Mouse (Mus musculus) spleen, embryonic (tissue): Measurements from ENCODE around the gene Snap25.

Source experiments
- CTCF ChIA-PET: fragments of 350-600 bp; sonication (Branson Sonifier 250); formaldehyde crosslinking; loops from one replicate; lab custom pipeline; 2022; lab: Charles Lee

Snap25 gene

DNA sequence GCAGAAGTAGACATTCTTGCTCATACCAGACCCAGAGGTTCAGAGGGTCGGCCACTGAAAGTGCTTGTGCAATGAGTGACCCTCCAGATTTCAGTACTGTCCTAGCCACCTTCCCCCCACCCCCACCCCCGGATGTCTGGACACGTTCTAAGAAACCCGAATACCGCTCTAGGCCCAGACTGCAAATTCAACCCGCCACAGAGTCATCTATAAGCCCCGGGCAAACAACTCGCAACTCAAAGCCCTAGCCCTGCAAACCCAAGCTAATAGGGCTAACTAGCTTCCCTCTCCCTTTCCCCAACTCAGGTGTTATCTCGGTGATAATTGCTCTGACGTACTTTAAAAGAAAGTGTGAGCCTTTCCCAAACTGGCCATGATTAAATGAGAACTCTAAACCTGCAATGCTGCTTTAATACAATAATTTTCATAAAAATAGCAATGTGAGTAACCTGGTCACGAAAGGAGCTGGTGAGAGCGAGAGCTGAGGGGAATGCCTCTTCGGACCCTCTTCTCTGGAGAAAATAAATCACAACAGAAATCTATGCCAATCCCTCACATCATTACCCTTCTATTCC lies 725 bp upstream of the Snap25 start:
- CTCF ChIA-PET, result interaction anchor here (0.6 kb wide), 1 partner anchor 53 kb away, joined by 11 read pairs; no protein-coding TSS in a partner anchor

DNA sequence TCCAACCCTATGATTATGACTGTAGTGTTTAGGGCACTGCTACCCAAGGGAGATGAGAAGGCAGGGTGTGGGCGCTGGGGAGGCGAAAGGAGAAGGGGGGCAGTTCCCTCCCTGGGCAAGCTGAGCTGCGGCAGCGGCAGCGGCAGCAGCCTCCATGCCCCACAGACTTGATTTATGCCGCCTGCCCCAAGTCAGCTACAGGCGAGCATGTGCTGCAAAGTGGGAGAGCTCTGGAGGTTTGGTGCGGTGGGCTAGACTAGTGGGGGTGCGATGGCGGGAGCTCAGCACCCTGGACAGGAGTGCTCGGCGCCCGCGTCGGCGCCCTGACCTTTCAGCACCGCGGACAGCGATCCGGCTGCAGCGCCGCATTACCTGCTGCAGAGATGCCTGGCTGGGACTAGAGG lies 757 bp downstream of the Snap25 start:
- CTCF ChIA-PET, result no interaction called here

DNA sequence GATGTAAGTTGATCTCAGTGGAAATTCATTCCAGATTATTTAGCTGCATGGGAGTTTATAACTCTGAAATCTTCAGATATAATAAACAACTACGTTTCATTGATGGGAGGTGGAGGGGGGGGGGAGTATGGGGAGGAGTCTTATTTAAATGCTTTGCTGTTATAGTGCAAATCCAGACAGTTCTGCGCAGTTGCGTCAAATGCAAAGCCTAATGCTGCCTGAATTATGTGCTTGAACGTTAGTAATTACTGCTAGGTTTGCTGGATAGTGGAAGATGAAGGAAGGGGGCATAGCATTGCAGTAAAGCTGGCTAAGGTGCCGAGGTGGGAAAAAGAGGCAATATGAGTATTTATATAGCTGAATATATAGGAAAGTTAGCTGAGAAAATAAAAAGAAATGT lies 2.3 kb downstream of the Snap25 start:
- CTCF ChIA-PET, result no interaction called here

DNA sequence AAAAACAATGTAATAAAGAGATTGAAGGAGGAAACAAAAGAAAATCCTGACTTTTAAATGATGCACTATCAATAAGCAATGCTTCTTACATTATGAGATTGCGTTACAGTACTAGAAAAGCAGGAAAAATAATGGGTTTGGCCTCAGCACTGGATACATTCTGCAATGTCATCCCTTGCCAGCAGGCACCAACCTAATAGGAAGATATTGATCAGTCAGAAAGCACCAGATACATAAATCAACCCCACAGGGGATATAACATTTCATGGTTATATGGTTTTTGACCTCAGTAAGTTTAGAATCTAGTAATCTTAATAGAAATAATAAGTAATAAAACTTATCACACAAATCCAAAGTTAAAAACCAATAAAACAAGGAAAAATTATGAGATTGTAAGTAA lies 3.1 kb downstream of the Snap25 start:
- CTCF ChIA-PET, result no interaction called here

DNA sequence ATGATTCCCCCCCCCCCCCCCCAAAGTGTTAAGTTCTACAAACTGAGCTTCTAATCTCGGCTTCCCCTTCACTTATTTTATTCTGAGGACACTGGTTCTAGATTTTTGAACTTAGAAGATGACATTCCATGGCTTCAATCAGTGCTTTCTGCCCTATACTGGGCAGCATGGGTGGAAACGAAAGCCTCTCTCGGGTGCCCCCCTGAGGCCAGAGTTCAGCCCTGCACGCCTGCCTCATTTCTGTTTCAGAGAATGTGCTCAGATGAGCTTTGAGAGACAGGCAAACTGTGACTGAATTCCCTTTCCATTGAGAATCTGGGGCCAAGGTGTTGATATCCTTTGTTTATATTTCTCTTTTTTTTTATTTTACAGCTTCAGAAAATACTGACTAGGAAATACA lies 7.0 kb downstream of the Snap25 start:
- CTCF ChIA-PET, result no interaction called here

DNA sequence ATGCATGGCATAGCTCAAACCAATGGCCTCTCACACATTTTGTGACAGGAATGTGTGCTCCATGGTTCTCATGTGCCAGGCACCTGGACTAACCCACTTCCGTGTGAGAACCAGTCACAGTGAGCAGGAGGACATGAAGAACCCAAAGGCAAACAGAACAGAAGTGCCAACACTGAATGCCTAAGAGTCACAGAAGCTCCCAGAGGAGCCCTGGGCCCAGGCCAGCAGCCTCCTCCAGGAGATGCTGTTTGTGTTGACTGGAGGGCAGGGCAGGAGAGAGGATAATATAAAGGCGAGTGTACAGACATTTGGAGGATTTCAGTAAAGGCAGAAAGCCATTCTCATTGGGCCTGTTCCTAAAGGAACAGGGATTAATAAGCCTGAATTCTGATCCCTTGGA lies 25.0 kb downstream of the Snap25 start:
- CTCF ChIA-PET, result no interaction called here

DNA sequence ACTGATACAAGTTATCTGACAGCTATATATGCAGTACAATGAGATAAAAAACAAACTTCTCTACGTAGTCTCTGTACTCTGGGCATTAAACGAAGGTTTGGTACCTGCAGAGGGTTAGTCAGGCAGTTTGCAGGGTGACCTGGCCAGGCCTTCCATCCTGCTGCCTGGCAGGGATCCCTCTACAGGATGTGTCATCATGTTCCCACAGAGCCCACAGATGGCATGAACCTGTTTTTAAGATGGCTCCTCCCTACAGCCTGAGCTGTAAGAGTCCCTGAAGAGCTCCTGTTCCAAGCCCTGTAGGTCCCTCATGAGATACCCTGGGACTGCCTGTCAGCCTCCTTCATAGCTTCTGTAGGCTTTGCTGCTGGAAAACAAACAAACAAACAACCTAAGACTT lies 29.0 kb downstream of the Snap25 start:
- CTCF ChIA-PET, result no interaction called here

DNA sequence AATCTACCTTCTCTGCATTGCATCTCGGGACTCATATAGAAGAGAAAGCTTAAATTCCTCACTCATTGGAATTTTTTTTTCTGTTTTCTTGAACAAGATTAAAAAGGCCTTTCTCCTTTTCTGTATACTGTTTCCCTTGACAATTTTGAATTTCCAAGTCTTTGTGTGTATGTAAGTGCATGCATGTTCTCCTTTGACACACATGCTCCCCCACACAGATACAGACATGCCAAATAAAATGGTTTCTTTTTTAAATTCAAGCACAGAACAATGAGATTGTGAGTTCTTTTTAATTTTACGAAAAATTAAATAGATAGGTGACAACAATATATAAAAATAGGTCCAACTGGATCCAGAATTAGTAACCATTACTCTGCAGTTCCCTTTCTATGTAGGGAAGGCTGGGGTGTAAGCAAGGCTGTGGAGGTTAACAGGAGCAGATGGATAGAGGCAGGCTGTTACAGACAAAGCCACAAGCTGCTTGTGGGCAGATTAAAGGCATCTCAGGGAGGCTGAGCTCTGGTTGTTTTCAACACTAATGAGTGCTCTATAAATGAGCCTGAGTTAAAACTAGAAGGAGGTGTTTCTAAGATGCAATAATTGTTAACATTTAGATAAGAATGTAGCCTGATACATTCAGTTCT lies 31.6 kb downstream of the Snap25 start:
- CTCF ChIA-PET, result no interaction called here

DNA sequence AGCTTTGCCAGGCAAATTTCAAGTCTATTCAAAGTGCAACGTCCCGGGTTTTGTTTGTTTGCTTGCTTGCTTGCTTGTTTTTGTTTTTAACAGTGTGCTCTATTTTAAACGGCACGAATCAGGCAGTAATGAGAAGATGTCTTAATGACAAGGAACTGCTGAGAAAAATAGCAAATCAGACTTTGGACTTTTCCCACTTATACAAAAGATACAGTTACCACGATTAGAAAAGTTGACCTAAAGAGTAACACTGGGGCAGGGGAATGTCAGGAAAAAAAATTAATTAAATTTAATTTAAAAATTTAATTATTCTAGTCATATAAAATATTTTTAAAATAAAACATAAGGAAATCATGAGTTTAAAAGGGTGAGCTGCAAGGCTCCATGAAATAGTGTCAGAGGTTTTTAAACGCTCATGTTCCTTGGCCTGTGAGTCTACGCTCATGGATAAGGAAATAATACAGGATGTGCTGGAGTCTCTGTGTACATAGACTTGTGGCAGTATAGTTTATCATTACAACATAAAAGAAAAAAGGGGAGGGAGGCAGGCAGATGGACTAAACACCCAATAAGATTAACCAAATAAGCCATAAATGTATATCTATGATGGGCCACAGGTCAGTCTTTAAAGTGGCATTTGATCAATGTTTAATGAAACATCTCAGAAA lies 32.2 kb downstream of the Snap25 start:
- CTCF ChIA-PET, result no interaction called here

DNA sequence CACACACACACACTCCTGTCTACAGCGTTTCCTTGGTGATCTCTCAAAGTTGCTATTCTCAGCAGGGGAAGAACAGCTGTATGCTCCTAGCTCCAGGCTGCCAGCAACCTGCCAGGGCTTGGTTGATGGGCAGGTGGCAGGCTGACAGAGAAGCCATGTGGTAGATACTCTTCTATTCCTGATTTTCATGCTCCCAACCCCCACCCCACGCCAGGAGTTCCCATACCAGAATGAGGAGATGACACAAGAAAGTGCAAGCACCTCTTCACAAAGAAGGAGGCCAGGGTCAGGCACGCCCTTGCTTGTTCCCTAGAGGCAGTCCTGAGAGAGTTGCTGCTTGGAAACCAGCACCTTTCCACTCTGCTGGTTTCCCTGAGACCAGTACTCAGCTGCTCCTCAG lies 40.4 kb downstream of the Snap25 start:
- CTCF ChIA-PET, result no interaction called here

DNA sequence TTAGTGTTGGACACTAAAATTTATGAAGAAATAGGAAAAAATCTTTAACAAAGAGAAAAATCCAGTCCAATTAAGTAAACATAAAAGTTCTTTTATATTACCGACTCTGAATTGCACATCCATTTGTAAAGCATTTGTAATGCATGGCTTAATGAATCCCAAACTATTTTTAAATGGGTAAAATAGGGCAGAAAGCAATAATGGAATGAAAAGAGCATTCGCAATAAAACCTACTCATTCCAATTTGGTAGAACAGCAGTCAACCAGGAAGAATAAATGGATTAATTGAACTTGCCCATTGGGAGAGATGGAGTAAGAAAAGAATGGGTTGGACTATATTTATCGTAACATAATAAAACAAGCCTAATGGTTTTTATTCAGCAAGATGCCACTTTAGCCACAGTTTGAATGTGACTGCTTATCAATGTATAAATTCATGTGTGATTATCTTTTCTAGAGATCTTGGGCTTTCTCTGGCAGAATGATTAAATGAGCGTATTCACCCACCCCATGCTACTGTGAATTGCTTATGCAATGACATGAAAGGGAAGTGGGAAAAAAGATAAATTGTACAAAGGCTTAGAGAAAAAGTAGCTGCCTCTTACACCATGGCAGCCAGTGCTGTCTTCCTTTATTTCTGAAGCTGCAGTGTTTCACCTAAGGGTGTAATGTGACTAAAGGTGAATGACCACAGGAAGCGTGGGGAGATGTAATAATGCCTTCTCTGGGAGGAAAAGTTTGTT lies 45.7 kb downstream of the Snap25 start:
- CTCF ChIA-PET, result no interaction called here

DNA sequence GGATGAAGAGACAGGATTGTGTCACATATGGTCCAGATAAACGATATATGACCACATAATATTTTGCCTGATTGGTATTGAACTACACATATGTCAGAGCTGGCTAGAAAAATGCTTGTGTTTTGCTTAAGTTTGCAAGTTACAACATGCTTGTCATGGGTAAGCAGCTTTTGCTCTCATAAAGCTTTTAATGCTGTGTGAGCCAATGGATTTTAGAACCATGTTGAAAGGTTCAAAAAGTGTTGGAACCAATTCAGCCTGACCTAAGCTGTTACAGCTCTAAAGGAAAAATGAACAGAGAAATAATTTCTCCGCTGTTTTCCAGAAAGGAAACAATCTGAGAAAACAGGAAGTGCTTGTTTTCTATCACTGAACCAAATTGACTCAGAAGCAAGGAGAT lies 64.9 kb downstream of the Snap25 start:
- CTCF ChIA-PET, result no interaction called here

DNA sequence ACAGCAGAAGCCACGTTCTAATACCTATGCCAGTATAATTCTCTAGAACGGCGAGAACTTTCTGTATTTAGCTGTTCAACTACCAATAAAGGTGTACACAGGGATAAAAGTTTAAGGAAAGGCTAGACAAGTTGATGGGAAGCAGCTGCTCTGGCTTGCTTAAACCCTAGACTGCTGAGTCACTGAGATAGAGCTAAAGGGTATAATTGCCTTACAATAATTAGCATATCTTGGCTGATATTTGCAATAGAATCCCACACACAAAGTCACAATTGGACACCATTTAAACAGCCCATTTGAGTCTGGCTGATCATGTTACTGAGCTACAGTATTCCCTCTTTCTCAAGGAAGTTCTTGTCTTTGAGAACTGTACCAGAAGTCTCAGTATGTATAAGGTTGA lies 65.4 kb downstream of the Snap25 start:
- CTCF ChIA-PET, result no interaction called here

DNA sequence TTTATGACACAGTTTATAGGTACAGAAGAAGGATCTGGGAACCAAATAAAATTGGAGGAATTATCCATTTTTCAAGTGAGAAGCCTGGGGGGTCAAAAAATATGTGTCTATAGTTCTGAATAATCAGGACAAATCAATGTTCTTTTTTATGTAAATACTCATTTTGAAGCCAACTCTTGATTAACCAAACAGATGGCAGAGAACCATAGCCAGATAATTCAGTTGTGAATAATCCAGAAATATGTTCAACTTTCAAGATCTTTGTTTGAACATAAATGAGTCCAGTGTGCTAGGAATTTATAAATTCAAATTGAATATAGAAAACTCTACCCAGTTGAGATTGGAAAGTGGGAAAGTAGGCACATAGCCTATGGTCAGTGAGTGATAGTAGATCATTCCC lies 67.0 kb downstream of the Snap25 start:
- CTCF ChIA-PET, result no interaction called here

DNA sequence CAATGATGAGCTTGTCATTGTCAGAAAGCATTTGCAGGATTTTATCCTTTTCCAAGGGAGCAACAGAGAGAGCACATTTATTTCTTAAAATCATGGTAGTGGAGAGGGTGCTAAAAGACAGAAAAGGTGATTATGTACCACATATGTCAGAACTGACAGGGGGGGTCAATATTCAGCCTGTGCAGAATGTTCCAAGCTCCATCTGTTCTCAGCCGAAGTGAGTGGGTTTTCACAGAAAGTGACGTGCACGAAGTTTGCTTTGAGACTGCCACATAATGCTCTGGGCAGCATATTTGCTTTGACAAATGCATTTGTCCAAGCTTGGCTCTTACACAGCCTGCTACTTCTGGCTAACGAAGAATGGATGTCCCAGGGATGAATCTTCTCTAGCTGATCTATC lies 71.1 kb downstream of the Snap25 start:
- CTCF ChIA-PET, result no interaction called here

DNA sequence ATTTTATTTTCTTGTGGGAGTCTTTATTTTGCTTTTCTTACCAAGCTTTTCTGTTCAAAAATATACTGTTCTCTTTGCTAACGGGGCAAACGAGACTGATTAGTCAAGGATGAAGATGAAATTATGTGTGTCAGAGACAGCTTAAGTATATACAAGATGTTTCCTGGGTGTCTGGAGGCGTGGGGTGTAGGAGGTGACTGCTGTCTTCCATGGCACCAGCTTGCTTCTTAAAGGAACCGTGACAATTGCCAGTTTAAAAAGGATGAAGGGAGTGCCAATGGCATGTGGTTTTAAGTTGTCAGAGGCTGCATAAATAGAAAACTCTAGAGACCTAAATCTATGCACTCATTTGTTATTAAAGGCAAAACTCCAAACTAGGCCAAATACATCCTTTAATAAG lies 75.1 kb downstream of the Snap25 start:
- CTCF ChIA-PET, result no interaction called here

DNA sequence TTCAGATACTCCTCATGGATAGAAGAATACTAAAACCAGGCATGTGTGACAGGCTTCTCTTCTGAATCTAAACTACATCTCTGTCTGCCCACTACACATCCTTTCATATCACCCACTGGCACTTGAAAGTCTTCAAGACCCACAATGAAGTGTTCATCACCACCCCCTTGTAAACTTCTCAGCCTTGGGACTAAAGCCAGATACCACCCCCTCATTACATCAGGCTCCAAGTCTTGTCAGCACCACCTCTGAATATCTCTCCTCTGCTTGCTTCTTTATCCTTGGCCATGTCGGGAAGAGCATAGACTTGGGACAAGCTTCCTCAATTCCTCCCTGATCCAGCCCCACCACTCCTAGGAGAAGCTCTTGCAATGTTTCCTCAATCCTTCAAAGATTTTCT lies 83.3 kb downstream of the Snap25 start:
- CTCF ChIA-PET, result no interaction called here

DNA sequence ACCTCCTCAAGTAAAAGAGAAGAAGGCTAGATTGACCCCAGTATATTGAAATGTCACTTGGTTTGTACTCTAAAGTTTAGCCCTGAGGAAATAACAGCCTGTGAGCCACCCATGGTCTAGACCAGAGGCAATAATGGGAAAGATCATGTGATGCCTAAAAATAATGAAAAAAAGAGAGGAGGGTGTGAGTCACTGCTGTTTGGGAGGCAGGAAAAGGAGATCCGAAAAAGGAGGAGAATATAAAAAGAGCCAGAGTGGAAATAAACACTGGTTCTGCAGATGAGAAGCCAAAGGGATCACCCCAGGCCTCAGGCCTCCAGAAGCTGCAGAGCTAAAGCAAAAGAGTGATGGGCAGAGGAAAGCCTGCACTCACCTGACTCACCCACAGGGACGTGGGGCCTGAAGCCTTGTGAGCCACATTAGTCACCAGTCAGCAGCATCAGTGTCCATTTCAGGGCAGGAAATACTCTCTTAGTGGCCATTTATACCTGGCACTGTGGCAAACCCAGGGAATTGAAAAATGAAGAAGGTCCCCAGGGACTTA lies 85.7 kb downstream of the Snap25 start:
- CTCF ChIA-PET, result no interaction called here

DNA sequence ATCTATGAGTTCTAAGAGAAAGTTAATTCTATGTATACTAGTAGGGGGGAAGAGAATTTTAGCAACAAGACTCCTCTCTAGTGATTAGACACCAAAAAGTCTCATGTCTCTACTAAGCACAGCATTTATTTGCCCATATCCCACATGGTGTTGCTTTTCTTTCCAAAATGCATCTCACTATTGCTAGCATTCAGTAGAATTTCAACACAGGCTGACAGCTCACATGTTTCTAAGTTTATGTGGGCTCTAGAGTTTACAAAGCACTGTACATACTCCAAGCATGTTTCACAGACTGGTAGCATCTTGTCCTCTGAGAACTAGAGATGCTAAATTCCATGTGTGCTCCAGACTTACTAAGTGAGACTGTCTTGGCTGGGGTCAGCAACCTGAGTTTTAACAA lies 87.8 kb downstream of the Snap25 start:
- CTCF ChIA-PET, result no interaction called here

DNA sequence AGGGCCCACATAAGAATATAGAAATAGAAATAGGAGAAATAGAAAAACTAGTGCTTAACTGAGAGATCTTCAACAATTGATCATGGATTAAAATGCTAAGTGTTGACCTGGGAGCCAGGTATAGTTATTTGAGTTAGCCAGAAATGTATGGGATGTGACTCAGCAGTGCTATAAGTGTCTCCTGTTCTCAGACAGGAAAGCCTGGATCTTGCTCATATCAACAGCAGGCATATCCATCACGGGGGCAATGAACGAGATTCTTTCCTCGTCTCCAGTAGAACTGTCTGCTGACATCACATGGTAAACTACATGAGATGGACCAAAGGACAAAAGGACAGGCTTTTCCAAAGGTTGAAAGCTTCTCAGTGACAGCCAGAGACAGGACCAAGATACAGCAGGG lies 88.8 kb downstream of the Snap25 start:
- CTCF ChIA-PET, result no interaction called here

DNA sequence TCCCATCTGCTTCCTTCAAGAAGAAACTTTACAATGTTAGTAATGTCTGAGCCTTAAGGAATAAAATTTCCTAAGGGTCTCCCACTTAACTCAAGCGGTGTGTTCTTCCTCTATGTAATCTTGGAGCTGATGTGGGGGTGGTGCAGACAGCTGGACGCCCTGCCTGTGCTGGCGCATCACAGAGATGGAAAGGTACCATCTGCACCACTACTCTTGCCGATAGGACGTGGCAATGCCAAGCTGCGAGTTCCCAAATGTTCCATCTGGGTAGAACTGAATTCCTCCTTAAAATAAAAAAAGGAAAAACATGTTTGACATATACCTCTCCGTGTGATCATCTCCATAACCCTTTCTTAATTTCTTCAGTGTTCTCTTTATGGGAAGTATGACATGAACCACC lies 89.9 kb downstream of the Snap25 start:
- CTCF ChIA-PET, result no interaction called here

DNA sequence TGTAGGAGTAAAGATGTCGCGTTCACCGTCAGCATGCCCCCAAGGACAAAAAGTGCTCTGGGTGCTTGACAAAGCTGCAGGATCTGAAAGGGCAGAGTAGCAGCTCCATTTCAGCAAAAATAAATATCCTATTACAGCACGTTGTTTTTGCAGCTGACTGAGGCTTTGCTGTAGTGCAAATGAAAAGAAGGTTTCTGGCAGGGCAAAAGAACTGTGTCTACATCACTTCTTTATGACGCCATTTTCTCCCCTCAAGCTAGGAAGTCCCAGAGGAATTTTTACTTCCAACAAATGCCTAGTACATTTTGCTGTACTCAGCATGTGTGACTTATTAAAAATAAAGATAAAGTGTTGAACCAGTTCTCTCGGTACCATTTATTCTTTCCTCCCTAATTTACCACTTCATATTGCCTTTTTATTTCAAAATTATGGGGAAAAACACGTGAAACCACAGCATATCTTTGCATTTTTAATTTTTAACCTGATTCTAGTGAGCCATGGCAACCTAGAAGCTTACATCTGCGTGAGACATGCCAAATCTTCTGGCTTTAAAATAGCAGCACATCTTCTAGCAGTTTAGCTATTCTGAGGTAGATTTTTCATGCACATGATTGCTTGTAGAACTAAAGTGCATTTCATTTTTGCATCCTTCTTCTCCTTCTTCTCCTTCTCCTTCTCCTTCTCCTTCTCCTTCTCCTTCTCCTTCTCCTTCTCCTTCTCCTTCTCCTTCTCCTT lies 94.9 kb downstream of the Snap25 start:
- CTCF ChIA-PET, result no interaction called here
